Mouse (Mus musculus): ENCODE results near the gene Strn.

Strn gene

GRCm38 (mm10) chr17:78620740-78621139, 116.3 kb downstream of the Strn start:
- no peak for DNase-seq (ENCODE audit: extremely low read depth, insufficient read length, low spot score)

GRCm38 (mm10) chr17:78619981-78620380, 117.0 kb downstream of the Strn start:
- no peak for DNase-seq (ENCODE audit: extremely low read depth, insufficient read length, low spot score)

GRCm38 (mm10) chr17:78618164-78618693, 118.8 kb downstream of the Strn start:
- DNase-seq (ENCODE audit: extremely low read depth, insufficient read length, low spot score): no peak

DNA sequence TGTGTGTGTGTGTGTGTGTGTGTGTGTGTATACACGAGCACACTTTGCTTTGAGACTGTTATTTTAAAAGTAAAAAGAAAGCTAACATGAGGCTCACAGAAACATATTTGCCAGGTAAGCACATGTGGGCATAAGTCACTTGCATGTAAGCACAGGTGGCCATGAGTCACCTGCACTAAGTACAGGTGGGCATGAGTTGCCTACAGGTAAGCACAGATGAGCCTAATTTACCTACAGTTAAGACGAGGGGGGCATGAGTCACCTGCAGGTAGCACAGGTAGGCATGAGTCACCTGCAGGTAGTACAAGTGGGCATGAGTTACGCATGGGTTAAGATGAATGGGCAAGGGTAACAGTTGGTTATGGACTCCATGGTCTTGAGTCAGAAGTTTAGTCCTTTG, 121.9 kb downstream of the Strn start:
- DNase-seq (ENCODE audit: extremely low read depth, insufficient read length, low spot score): no peak

GRCm38 (mm10) chr17:78614481-78614880, 122.5 kb downstream of the Strn start:
- no peak for DNase-seq (ENCODE audit: extremely low read depth, insufficient read length, low spot score)

GRCm38 (mm10) chr17:78611117-78611516, 125.9 kb downstream of the Strn start:
- no peak for DNase-seq (ENCODE audit: extremely low read depth, insufficient read length, low spot score)

DNA sequence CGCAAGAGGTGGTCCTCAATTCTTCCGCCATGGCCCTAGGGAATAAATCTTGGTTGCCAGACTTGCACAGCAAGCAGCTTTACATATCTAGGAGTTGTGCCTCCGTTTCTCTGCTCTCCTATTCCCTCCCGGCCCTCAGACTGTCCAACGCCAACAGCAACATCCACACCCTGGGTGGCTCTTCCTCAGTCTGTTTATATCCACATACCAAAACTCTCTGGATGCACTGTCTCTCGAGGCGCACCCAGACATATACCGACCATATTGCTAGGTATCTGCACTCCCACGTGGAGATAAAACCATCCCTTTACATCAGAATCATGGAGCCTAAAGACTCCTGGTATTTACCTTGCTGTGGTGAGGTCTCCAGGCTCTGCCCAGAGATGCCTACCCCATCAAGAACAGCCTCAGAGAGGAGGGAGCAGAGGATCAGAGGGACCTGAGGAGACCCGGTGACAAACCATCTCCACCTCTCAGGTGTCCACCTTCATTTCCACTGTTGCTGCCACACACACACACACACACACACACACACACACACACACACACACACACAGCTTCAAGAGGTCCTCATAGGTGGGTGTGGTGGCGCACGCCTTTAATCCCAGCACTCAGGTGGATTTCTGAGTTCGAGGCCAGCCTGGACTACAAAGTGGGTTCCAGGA, 127.7 kb downstream of the Strn start:
- no peak for DNase-seq (ENCODE audit: extremely low read depth, insufficient read length, low spot score)

DNA sequence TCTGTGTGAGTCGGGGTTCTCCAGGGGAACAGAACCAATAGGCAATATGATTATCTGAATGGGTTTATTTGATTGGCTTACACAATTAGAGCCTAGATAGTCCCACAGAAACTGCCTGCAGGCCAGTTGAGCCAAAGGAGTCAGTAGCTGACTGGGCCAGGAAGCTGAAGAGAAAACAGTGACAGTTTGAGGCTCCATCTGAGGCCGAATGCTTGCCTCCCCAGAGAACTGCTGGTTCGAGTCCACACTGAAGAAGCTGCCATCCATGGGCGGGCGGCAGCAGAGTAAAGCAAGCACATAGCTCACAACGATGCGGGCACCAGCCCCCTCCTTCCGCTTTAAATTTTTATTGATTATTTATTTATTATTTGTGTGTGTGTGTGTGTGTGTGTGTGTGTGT, 128.3 kb downstream of the Strn start:
- no peak for DNase-seq (ENCODE audit: extremely low read depth, insufficient read length, low spot score)

DNA sequence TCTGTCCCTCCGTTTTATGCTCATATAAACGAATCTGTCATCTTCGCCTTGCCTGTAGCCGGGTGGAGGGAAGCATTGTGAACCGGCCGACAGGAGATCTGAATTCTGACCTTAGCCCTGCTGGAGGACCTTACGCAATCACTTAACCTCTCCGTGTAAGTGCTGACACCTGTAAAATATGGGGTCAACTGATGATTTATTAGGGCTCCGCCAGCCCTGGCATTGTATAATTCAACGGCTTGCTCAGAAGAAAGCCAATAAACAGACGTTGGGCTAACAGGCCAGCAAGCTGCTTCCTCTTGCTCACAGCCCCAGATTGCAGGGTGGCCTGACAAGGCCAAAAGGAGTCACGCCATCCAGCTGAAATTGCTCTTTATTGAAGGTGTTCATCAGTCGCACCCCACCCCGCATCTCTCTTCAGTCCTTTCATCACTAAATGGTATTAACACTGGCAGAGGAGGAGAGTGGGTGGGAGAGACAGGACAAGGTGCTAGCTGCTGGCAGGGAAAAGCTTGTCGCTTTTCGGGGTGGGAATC, 128.8 kb downstream of the Strn start:
- no peak for DNase-seq (ENCODE audit: extremely low read depth, insufficient read length, low spot score)

- DNase-seq (ENCODE audit: extremely low read depth, insufficient read length, low spot score): peak; percentile 32
These were observed 132.6 kb downstream of the Strn start for GRCm38 (mm10) chr17:78604431-78604830.

DNA sequence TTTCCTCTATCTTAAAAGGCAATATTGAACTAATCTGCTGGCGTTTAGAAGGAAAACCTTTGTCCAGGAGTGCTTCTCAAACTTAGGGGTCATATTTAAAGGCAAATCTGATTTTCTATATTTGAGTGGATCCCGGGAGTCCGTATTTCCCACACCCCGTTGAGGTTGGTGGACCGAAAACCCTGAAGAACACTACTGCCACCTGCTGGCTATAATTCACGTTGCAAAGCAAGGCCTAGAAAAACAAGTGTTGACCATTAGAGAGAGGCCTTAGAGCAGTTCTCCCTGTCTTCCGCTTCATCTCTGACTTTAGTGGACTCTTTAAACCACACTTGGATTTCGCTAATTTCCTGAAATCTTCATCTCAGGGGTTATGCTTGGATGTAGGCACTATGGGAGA, 133.1 kb downstream of the Strn start:
- DNase-seq (ENCODE audit: extremely low read depth, insufficient read length, low spot score): no peak

GRCm38 (mm10) chr17:78602316-78602715, 134.7 kb downstream of the Strn start:
- DNase-seq (ENCODE audit: extremely low read depth, insufficient read length, low spot score): no peak

DNA sequence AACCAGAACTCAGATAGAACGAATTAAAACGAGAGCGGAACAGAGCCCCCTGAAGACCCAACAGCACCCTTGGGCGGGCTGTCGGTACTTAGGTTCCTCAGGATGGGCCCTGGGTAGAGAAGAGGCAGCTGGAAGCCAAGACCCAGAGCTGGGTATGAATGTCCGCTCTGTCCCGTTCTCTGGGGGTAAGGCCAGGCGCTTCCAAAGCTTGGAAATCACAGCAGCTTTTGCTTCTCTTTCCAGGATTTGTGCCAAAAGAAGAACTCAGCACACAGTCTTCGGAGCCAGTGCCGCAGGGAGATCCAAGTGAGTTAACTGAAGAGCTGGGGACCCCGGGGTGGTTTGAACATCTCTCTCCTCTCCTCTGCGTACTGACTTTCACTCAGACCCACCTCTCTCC, 135.4 kb downstream of the Strn start:
- no peak for DNase-seq (ENCODE audit: extremely low read depth, insufficient read length, low spot score)

DNA sequence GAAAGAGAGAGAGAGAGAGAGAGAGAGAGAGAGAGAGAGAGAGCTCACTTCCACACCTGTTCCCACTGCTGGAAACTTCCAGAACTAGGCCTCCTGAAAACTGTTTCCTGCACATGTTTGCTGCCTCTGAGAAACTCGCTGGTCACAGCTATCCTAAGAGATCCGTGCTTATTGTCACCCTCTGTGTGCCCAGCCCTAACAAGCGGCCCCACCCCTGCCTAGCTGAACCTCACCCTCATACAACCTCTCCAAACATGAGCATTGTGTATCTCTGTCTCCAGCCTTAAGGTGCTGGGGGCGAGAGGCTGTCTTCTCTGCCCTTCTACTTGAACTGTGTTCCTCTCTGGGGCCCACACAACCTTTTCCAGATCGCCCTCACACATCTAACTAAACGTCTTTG, 136.0 kb downstream of the Strn start:
- DNase-seq (ENCODE audit: extremely low read depth, insufficient read length, low spot score): no peak
